Mouse (Mus musculus): ENCODE results near the gene Ncapg.

DNA sequence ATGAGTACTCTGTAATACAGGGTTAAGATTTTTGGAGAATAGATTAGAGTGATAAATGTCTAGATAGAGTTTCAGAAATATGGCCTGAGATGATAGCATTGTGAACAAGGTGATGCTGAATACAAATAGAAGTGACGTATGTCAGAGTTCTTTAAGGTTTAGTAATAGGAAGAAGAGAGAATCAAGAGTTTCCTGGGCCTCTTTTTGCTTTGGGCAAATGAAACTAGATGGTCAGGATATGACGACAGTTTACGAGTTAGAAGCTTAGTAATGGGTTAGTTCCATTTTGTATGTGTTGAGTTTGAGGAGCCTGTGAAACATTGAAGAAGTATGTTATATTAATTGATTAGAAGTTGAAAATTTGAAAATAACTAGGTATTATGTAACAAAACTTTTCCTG lies 16.5 kb downstream of the Ncapg start:
- no peak for TF ChIP-seq CTCF (IDR thresholded peaks at IDR 0.05; ENCODE audit: borderline replicate concordance, control insufficient read depth, extremely low read depth, insufficient read depth, low read length, poor library complexity)
- no peak for TF ChIP-seq POLR2A (IDR thresholded peaks at IDR 0.05; ENCODE audit: control insufficient read depth, extremely low read depth, insufficient read depth, low read length, poor library complexity)

Data from thymus, adult 2 months (tissue).